Mouse (Mus musculus) heart, postnatal 36 days (tissue): Measurements from ENCODE around the gene Jazf1. TPM values are rescaled to one million over a fixed set of nuclear protein-coding genes. Genes with fewer than 3 reads are reported as not detected.
A peak's percentile ranks its signal among the peaks of the same experiment; 100 is the strongest.

Source experiments
- DNase-seq, 2 experiments: peaks; one replicate each; pipeline ENCODE4 v3.0.0; 2021 to 2022
- intact Hi-C: fragments of 180-260 bp; cut with DNase I; formaldehyde crosslinking; loops from one replicate; pipeline ENCODE4 v1.15.1; 2025
- total RNA-seq, 2 experiments: library from RNA; stranded (reverse); gene quantifications; 2 replicates each; pipeline ENCODE4 v1.2.3; 2021

Jazf1 gene
- total RNA-seq = 1 to 10 TPM; 2.4 to 3.5 TPM

DNA sequence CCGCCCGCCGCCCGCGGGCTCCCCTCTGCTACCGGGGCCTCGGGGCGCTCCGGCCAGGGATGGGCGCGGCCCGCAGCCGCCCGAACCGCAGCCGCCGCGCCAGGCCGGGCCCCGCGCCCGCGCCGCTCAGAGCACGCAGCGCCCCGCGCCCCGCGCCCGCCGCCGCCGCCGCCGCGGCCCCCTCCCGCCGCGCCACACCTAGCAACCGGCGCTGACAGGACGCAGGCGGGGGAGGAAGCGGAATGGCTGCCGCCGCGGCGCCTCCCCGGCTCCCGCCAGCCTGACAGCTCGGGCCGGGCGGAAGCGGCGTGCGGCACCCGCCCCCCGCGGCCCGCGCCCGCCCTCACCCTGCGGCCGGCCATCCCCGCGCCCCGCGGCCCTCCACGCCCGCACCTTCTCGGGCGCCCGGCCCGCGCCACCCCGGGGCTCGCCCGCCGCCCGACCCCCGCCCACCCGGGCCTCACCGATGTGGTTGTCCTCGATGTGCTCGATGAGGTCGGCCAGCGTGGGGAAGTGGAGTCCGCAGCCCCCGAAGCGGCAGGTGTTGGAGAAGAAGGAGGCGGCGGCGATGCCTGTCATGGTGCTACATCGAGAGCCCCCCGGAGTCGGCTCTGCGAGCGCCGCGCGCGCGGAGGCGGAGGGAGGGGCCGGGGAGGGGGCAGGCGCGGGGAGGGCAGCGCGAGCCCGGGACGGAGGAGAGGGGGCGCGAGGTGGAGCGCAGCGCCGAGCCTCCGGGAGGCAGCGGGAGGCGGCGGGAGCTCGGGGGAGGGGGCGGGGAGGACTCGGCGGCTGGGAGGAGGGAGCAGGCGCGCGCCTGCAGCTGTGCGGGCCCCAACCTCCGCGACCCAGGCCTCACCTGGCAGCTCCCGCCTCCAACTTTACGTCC lies at the start of gene Jazf1:
Gene Jazf1 (minus strand): TSS at position 643 of the 886 bp plus-strand sequence.
- DNase-seq = peak; percentile 64 to 65
- intact Hi-C loops = no loop called here

DNA sequence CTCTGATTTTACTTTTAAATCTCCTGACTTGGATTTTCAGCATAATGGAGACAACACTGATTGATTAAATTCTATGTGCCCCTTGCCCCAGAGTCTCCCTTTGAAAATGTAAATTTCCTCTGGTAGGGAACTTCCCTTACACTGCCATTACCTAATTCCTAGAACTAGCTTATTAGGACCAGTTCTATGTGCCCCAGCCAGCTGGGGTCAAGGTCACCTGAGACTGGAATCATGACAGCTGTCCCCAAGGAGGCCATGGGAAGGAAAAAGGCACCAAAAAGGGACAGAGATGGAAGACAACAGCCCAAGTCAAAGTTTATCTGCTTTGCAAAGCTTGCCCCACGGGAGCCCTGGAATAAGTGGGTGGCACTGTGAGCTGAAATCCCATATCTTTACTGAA lies 49.4 kb upstream of the Jazf1 start:
- no peak for DNase-seq
- intact Hi-C loops = no loop called here

DNA sequence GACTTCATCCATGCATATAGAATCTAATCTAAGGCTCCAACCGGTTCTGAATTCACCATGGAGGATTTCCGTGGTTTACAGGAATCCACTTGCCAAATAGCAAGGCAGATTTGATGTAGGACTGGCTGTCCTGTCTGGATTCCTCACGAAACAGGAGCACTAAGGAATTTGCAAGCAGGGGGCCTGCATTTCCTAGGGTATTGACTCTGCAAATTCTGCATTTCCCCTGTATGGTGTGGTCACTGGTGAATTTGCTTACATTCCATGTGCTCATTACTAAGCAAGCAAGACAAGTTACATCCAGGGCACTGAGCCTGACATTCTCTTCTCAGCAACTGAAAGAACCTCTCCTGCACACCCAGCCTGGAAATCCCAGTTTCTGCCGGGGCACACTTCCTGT lies 18.4 kb upstream of the Jazf1 start:
- no peak for DNase-seq

DNA sequence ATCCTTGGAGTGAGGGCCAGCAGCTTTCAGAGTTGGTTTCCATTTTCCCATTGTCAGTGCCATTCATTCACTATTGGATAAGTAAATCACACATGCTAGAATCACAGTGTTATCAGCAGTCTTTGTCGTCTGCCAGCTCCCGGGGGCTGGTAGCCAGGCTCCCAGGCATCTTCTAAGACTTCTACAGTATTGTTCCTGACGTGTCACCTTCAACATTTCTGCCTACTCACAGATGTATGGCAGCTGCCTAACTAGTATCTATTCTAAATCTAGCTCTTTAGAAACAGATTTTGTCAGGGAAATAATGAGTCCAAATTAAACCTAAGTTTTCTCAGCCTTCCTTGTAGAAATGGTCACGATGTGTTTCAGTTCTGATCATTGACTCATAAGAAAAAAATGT lies 12.8 kb upstream of the Jazf1 start:
- intact Hi-C loops = no loop called here
- DNase-seq = no peak

More for the DNA sequence above, 18.4 kb upstream of the Jazf1 start:
- intact Hi-C loops = no loop called here

DNA sequence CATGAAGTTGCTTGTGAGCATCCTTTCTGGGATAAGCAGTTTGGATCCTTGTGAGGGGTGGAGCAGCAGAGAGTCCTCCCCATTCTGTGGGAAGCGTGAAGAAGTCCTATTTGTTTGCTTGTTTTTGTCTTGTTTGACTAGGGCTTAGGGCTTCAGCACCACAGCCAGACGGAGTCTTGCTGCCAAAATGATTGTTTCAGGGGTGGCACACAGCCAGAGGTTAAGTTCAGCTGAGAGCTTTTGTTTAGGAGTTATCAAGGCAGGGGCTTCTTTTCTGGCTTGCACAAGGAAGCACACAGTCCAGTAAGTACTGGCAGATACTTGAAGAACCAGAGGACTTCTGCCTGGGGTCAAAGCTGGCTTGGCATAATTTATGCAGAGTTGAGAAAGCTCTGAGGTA lies 10.2 kb upstream of the Jazf1 start:
- peak; percentile 21 to 27 for DNase-seq
- intact Hi-C loops = no loop called here

DNA sequence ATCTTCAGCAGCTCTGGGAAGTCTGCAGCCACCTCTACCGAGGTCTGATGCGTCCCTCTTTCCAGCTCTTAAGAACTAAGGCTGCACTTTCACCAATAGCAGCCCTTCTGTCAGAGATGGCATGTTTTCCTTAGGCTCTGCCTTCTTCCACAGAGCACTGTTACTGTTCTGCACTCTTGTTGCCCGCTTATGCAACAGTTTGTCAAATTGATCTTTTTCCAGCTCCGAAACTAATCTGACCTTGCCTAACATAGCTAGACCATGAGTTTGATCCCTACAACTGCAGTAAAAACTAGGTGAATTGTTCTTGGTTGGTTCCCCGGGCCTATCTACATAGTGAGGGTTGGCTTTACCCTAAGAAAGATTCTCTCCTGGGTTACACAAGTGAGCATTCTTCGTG lies 3.3 kb upstream of the Jazf1 start:
- intact Hi-C loops = no loop called here
- DNase-seq = no peak

DNA sequence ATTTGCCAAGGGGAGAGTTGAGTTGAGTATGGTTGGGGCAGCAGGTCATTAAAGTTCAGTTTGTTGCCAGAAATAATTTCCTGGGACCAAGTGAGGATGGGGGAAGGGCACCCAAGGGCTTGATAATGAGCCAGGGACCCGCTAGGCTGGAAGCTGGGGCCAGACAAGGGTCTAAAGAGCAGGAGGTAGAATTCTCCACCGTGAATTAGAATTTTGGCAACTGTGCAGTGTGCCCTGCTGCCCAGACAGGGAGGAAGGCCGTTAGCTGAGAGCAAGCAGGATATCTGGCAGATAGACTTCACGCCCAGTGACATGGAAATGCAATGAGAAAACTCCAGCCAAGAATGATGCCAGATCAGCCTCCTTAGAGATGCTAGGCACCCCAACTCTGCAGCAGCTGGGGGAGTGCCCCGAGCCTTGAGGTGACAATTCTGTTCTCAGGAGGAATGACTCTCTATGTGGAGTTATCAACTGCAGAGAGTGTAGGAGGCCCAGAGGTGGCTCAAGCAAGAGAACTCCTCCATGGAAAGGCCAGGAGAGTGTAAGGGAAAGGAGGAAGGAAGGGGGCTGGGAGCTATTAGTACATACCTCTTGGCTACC lies 1.6 kb upstream of the Jazf1 start:
- intact Hi-C loops = no loop called here
- no peak for DNase-seq

DNA sequence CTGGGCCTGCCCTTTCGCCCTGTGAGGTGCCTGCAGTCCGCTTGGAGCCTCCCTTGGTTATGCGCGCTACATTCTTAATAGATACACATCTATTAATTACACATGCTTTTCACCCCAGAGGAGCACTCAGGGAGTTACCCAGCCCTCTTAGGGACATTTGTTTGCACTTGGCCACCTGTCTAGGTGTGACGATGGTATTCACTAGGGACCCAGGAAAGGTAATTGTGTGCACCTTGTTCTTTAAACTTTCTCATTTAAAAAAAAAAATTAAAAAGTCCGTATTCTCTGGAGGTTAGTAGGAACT lies 396 bp upstream of the Jazf1 start:
- intact Hi-C loops = no loop called here
- DNase-seq = no peak

DNA sequence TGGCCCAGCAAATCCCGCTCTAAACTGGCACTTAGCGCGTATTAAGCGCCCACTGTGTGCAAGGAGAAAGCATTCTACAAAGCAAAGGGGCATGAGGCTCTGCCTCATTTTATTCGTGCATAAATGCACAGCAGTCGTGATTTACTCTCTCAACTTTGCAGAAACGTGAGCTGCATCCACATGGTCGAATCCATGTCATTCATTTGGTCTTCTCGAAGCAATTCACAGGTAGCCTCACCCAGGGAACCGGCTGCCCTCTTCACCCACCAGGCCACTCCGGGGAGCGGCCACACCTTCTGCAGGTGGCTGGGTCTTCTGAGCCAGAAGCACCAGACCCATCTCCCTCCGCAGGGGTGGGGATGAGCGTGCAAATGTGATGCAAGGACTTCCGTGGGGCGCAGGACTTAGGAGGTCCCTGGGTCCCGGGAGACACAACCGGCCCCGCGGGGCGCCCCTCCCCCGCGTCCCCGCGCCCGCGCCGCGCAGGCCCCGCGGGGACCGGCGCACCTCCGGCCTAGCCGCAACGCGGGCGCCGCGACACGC lies 914 bp downstream of the Jazf1 start:
- peak in 1 of 2 experiments; percentile 6 for DNase-seq
- intact Hi-C loops = no loop called here

DNA sequence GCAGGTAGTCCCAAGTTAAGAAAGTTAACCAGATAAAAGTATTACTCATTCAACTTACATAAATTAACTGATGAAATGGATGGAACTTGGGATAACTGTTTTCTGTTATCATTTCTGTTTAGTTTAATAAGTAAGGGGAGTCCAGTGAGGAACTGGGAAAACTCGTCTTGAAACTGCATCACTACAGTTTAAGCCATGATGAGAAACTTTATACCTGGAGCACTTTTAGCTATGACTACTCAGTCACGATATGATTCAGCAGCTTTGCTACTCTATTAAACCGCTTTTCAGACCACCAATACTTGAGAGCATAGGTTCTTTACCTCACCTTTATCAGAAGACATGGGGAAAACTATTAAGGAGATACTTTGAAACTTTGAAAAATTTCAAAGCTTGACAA lies 1.5 kb downstream of the Jazf1 start:
- intact Hi-C loops = no loop called here
- no peak for DNase-seq

DNA sequence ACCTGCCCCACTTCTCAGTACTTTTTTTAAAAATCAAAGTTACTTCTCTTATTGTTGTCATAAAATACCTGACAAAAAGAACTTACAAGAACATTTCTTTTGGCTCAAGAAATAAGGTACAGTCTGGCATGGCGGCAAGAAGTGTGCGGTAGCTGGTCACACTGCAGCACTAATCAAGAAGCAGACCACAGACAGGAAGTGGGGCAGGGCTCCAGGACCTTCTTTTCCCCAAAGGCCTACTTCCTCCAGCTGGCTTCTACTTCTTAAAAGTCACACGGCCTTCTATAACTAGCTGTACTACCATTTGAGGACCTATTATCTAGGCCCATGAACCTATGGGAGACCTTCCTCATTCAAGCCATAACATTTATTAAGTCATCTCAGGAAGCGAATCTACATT lies 4.4 kb downstream of the Jazf1 start:
- intact Hi-C loops = no loop called here

DNA sequence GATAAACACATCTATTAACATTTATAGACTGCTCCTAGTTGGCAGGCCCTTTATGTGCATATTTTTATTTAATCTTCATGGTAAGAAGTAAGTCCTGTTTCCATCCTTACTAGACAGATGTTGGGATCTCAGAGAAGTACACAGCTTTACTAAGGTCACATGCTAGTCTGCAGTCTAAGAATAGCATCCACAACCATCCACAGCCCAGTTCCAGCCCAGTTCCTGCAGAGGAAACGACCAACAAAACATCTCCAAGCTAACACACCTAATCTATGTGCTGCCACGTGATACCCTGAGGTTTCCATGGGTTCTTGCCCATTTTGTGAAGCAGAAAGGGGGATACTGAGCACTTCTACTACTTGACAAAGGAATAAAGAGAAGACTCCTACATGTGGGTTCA lies 13.5 kb downstream of the Jazf1 start:
- intact Hi-C loops = no loop called here
- DNase-seq = no peak

More for the DNA sequence above, 4.4 kb downstream of the Jazf1 start:
- no peak for DNase-seq

DNA sequence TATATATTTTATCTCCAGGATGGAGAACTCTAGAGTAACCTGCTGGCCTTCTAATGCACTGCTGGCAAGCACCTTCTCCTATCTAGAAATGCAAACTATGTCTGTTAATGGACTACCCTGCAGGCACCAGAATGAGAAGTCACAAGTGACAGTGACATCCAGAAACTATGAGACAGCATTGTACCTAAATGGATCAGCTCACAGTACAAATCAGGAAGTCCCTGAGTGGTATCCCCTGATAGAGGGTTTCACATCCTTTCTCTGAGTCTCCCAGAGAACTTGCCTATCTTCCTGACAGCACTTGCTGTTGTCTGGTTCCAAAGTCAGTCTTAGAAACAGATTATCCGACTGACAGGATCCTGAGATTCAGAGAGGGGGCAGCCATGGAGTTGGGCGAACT lies 22.9 kb downstream of the Jazf1 start:
- intact Hi-C loops = no loop called here
- DNase-seq = no peak

DNA sequence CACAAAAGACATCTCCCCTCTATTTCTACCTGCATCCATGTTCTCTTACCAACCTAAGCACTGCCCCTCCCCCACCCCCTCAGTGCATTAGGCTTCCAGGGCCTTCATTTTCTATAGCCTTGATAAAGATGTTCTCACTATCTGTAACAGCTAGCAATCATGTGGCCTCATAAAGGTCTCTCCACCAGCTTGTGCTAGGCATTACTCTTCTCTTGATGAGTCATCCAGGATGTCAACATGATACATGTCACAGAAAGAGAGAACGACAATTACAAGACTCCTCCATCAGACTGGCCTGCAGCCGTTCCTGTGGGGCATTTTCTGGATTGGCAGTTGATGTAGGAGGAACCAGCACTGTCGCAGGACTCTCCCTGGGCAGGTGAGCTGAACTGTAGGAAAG lies 30.3 kb downstream of the Jazf1 start:
- no peak for DNase-seq
- intact Hi-C loops = no loop called here

DNA sequence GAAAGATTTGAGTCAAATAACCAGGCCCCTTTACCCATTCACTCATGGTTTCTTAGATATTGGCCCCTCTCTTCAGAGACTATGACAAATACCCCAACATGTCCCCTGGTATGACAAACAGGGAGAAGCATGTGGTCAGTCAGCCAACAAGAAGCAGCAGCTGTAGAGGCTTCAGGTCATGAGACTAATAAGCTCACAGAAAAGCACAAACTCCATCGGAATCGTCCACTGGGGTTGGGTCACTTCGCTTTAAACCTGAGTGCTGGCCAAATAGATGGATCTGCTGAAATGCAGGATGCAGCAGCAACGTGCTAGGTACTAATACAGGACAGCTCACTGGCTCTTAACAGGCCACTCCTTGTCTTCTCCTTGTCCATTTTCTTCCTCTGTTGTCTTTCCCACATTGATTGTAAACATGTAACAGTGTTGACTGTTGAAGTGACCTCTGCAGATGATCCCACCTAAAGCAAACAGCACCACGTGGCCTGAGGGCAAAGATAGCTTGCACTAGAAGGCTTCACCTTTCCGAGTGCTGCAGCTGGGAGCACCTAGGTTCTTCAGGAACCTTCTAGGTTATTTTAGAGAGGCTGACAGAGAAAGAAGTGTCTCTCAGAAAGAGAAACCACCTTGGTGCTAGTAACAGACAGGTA lies 33.9 kb downstream of the Jazf1 start:
- DNase-seq = no peak
- intact Hi-C loops = no loop called here

DNA sequence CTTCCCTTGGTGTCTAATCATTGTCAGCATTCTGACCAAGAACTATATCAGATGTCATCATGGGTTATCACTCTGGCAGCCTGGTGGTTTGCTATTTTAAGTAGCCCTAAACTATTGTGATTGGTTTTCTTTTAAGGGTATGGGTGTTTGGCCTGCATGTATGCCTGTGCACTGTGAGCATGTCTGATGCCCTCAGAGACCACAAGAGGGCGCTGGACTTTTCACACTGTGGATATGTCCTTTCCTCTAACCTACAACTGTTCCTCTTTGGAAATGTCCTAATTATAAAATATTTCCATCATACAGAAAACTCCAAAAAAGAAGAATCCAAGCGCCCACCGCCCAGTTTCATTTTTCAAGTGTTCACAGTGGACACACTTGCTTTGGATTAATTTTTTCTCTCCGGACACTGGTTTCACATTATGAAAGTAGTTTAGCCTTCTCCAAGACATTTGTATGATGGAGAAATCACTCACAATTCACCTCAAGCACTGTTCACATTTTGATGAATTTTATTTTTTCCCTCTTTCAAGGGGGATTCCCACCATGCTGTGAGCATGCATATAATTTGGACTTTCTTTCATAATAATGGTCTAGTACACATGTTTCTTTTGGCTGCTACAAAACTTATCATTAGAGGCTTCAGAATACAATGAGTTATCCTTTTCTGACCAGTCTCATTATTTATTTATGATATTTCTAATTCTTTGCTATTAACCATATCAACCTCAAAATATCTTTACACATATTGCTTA lies 35.5 kb downstream of the Jazf1 start:
- peak in 1 of 2 experiments; percentile 26 for DNase-seq
- intact Hi-C loops = loop anchor here (2.0 kb wide), 1 partner anchor 112 kb away; no protein-coding TSS in a partner anchor

DNA sequence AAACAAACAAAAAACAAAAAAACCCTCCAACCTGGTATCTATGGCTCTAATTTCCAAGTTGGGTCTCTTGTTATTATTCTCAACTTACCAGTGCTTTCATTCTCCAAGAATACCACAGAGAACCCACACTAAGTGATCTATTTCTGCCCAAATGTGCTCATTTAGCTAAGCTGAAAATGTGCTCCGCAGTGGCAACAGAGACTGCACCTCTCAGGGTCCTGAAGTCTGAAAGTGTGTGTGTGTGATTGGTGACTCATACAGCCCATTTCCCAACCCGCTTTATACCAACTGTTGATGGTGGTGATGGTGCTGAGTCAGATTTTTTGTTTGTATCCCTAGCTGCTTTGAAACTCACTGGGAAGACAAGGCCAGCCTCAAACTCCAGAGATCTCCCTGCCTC lies 46.4 kb downstream of the Jazf1 start:
- intact Hi-C loops = no loop called here
- no peak for DNase-seq

DNA sequence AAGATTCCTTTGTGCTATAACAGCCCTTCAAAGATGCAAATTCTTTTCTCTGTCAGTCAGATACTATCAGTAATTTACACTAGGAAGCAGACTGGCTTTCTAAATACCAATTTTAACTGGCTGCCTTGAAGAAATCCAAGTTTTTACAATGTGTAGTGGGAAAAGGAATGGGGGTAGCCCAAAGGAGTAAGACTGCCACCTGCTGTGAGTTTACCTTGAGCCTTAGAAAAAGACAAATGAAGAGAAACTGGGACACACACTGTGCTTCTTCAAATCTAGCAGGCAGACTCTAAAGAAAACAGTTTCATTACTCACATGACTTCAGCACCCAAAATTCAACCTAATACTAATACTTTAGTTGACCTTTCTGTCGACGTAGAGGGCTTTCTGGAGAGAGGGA lies 47.4 kb downstream of the Jazf1 start:
- intact Hi-C loops = no loop called here
- DNase-seq = no peak

DNA sequence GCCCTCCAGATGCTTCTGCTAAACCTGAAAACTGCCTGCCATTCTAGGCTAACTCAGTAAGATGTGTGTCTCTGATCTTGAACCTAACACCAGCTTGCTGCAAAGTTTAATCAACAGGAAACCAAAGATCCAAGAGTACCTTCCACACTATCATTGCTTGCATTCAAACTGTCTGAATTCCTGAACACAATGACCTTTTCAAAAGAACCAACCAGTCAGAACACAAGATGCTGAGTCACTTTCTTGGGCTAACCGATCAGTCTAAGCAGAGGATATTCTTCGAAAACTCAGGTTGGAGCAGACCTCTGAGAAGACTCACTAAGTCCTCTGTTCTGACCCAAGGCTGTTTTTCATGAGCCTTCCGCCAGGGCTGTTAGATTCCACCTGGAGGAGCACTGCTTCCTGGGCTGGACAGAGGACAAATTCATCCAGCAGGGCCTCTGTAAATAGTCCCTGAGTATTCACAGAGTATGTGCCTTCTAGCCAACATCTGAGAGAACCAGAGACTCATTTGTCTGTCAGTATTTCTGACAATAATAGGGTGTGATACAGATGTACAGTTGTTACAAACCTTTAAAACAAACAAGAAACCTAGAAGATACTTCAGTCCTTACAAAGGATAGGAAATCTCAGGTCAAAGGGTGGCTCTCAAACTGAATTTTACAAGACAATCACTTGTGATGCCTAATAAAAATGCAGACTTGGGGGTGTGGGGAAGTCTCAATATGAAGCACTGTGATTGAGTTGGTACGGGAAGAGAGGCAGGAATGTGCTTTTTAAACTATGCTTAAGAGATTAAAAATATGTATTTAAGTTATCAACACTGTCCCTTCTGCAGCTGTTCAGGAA lies 50.9 kb downstream of the Jazf1 start:
- intact Hi-C loops = no loop called here
- DNase-seq = no peak
